Mouse (Mus musculus) liver, adult 2 months (tissue): Measurements from ENCODE around the gene Rps26. TPM values are rescaled to one million over a fixed set of nuclear protein-coding genes. Genes with fewer than 3 reads are reported as not detected.

Source experiments
- DNase-seq: peaks from one replicate; pipeline ENCODE4 v3.0.0-alpha.2; 2011; ENCODE audit warnings: low read depth, low spot score; ENCODE audit errors: extremely low read depth
- H3K27ac ChIP-seq: fragments of 200-500 bp; replicated peaks from 2 replicates; pipeline ENCODE4 v1.5.1; 2012; ENCODE audit warnings: low read depth, mild to moderate bottlenecking, control low read depth, inconsistent platforms, low read length; ENCODE audit not compliant: insufficient read depth
- H3K27me3 ChIP-seq: fragments of 200-500 bp; 2 replicates; pipeline ENCODE4 v1.6.1; 2012; ENCODE audit warnings: mild to moderate bottlenecking, moderate library complexity, low read length, inconsistent platforms; ENCODE audit not compliant: control insufficient read depth, insufficient read depth
- H3K36me3 ChIP-seq: fragments of 200-500 bp; 2 replicates; pipeline ENCODE4 v1.6.1; 2012; ENCODE audit warnings: low read length, inconsistent platforms; ENCODE audit not compliant: control insufficient read depth, insufficient read depth
- H3K4me1 ChIP-seq: fragments of 200-500 bp; 2 replicates; pipeline ENCODE4 v1.6.1; 2011; ENCODE audit warnings: low read length; ENCODE audit not compliant: control insufficient read depth, insufficient read depth
- H3K4me3 ChIP-seq: fragments of 200-500 bp; 2 replicates; pipeline ENCODE4 v1.5.1; 2011; ENCODE audit warnings: low read depth, mild to moderate bottlenecking, control low read depth, low read length, moderate library complexity; ENCODE audit not compliant: insufficient read depth
- H3K79me2 ChIP-seq: fragments of 200-500 bp; 2 replicates; pipeline ENCODE4 v1.6.1; 2012; ENCODE audit warnings: inconsistent platforms, mild to moderate bottlenecking, low read length, moderate library complexity; ENCODE audit not compliant: control insufficient read depth, insufficient read depth
- H3K9ac ChIP-seq: fragments of 200-500 bp; 2 replicates; pipeline ENCODE4 v1.6.1; 2012; ENCODE audit warnings: low read depth, mild to moderate bottlenecking, control low read depth, inconsistent platforms, low read length
- CTCF ChIP-seq: fragments of 200-500 bp; IDR thresholded peaks from 2 replicates; pipeline ENCODE4 v1.5.1; 2011; ENCODE audit warnings: low read depth, low read length, control low read depth
- POLR2A ChIP-seq: fragments of 200-500 bp; IDR thresholded peaks from 2 replicates; pipeline ENCODE4 v1.6.1; 2011; ENCODE audit warnings: low read length, control low read depth; ENCODE audit not compliant: insufficient read depth; ENCODE audit errors: extremely low read depth
- WGBS: fragments of 180-500 bp; shearing (Covaris S2); methylation state at CpG from one replicate; pipeline ENCODE4 v1.1.7; 2018; 5-methylcytosine and 5-hydroxymethylcytosine counted together
- polyA plus RNA-seq: library from polyadenylated mRNA; depleted of rRNA; stranded (reverse); fragments of >200 nt; gene quantifications from 2 replicates; pipeline ENCODE4 v1.2.3, GENCODE M21; 2012
- total RNA-seq: library from RNA; depleted of rRNA; stranded (reverse); fragments of >200 nt; gene quantifications from 2 replicates; pipeline ENCODE4 v1.2.3, GENCODE M21; 2014

Gene Rps26
- total and polyA plus RNA-seq, 2 experiments = 234 to 425 TPM

GRCm38 (mm10) chr10:128592797-128593196, 33.8 kb downstream of the Rps26 start:
- Histone ChIP-seq H3K4me3 (no peak overlapping the region), H3K36me3 (no peaks in the 10 kb centered on the region), H3K79me2 (peaks cover 3% of the 10 kb centered on the region; the same call in 1 of the 2 replicates), H3K4me1 (peaks cover 4% of the 10 kb centered on the region), H3K27ac (no peak overlapping the region), H3K27me3 (no peaks in the 10 kb centered on the region), H3K9ac (no peak overlapping the region)
- DNase-seq = no peak
- 80% methylated on average over 5 of the region's 5 CpGs for WGBS
- TF ChIP-seq CTCF (no peak), POLR2A (no peak)

- Histone ChIP-seq H3K27me3 (no peaks in the 10 kb centered on the region), H3K9ac (no peak overlapping the region), H3K27ac (no peak overlapping the region), H3K36me3 (no peaks in the 10 kb centered on the region), H3K4me3 (no peak overlapping the region), H3K79me2 (peaks cover 7% of the 10 kb centered on the region; the same call in 1 of the 2 replicates), H3K4me1 (peaks cover 5% of the 10 kb centered on the region)
- no peak for DNase-seq
- WGBS = 85% methylated on average over 6 of the region's 6 CpGs
- TF ChIP-seq CTCF (no peak), POLR2A (no peak)
Observed at GRCm38 (mm10) chr10:128591436-128591835, 35.1 kb downstream of the Rps26 start.

DNA sequence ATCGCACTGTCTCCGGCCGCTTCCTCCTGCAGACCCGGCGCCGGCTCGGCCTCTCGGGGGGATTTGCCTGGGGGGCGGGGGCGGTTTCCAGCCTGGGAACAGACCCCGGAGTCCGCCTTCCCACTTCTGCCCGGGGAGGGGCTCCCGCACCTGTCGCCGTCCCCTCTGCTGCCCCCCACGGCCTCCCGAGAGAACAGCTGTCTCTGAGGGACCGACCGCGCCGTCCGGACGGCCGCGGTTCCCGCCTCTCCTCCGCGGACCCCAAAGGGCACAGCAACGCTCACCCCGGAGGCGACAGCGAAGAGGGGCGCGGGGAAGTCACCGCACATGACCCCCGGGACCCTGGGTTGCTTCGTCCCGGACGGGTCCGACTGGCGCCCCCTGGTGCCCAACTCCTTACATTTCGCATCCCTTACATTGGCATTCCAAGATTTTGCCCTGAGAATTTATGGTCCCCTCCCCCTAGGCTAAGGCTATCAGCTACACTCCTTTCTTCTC, 36.3 kb downstream of the Rps26 start:
- peaks cover 14% of the 10 kb centered on the region; the same call in 1 of the 2 replicates for H3K79me2 ChIP-seq
- peak overlapping the region; percentile 87 for H3K9ac ChIP-seq
- H3K4me1 ChIP-seq = peaks cover 10% of the 10 kb centered on the region
- peak overlapping the region; percentile 90 for H3K4me3 ChIP-seq
- H3K36me3 ChIP-seq = peaks cover 7% of the 10 kb centered on the region
- no peaks in the 10 kb centered on the region for H3K27me3 ChIP-seq
- WGBS = under 1% methylated on average over 43 of the region's 43 CpGs
- peak overlapping the region; percentile 97 for H3K27ac ChIP-seq
- no peak for TF ChIP-seq POLR2A
- peak; percentile 80 for TF ChIP-seq CTCF
- DNase-seq = peak; percentile 52

DNA sequence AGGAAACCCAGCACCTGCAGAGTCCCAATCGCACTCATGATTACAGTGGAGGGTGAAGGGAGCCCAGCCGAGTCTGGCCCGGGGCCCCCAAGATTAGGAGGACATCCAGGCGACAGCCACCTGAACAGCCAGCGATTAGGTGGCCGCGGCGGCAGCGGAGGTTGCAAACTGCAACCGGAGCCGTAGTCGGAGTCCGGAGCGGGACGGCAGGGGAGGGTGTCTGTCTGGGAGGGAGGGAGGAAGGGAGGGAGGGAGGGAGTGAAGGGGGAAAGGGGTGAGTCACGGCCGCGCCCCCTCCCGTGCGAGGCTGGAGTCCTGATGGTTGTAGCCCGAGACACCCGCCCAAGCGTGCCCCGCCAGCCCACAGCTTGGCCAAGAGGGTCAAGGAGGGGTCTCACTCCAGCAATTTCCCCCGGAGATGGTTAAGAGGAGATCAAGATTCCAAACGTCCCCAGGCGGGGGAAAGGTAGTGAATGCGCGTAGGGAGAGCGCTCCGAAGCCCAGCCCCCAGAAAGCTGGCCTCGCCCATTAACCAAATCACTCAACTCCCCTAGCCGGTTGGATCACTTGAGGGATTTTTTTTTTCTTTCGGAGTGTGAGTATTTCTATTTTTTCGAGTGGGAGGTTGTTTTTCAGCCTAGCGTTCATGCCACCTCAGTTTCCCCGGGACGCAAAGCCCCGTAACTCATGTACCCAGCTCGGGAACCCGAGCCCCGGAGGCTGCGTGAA, 36.9 kb downstream of the Rps26 start, which contains the start of gene Erbb3:
Gene Erbb3 (minus strand): TSS at position 189 of the 729 bp plus-strand sequence.
- Histone ChIP-seq H3K27ac (peak within 1 kb of the TSS; percentile 97), H3K9ac (peak within 1 kb of the TSS; percentile 87), H3K4me1 (peaks cover 10% of the 10 kb centered on the region), H3K36me3 (peaks cover 11% of the 10 kb centered on the region), H3K79me2 (peaks cover 14% of the 10 kb centered on the region; the same call in 1 of the 2 replicates), H3K4me3 (peak within 1 kb of the TSS; percentile 90), H3K27me3 (no peaks in the 10 kb centered on the region)
- 1% methylated on average over 43 of the region's 43 CpGs for WGBS
- peak; percentile 79 for TF ChIP-seq POLR2A
- no peak for TF ChIP-seq CTCF
- peak; percentile 74 for DNase-seq

DNA sequence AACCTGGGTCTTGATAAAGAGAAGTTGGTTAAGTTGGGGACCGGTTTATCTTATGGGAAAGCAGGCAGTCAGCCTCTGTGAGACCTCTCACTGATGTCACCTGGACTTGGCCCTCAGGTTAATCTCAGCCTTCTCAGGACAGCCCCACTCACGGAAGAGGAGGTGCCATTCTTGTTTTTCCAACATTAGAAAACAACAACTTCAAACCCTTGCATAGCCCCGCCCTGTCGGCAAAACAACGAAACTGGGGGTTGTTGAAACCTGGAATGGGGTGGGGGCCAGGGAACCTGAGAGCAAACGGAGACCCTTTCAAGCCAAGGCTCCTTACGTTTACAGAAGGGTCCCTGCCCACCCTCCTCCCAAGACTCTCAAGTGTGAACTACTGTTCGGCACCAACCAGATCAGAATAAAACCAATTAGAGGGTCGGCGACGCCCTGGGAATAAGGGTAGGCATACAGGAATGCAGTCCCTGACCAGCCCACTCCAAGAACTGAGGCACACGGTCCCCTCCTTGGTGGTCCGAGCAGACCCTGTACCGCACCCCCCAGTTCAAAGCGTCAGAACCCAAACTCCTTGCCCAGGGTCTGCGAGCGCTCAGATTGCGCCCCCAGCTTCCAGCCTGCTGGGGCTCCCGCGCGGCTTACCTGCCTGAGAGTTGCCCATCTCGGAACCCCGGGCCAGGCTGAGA, 37.6 kb downstream of the Rps26 start:
- H3K36me3 ChIP-seq = peaks cover 13% of the 10 kb centered on the region
- TF ChIP-seq CTCF (no peak), POLR2A (0 out of 2 replicates have a peak, but pooled peaks have one; percentile 37)
- peak; percentile 94 for DNase-seq
- peak overlapping the region; percentile 90 for H3K4me3 ChIP-seq
- WGBS = 4% methylated on average over 23 of the region's 23 CpGs
- peaks cover 10% of the 10 kb centered on the region for H3K4me1 ChIP-seq
- H3K79me2 ChIP-seq = peaks cover 14% of the 10 kb centered on the region; the same call in 1 of the 2 replicates
- H3K27me3 ChIP-seq = no peaks in the 10 kb centered on the region
- H3K9ac ChIP-seq = peak overlapping the region; percentile 87
- H3K27ac ChIP-seq = peak overlapping the region; percentile 97
